Mouse (Mus musculus) frontal cortex, postnatal 25 days (tissue): ENCODE results near the gene Sec31b.

Source experiments
- DNase-seq, 2 experiments: peaks; one replicate each; pipeline ENCODE4 v3.0.0; 2022; ENCODE audit warnings: low spot score in 2 of 2

Sec31b gene

DNA sequence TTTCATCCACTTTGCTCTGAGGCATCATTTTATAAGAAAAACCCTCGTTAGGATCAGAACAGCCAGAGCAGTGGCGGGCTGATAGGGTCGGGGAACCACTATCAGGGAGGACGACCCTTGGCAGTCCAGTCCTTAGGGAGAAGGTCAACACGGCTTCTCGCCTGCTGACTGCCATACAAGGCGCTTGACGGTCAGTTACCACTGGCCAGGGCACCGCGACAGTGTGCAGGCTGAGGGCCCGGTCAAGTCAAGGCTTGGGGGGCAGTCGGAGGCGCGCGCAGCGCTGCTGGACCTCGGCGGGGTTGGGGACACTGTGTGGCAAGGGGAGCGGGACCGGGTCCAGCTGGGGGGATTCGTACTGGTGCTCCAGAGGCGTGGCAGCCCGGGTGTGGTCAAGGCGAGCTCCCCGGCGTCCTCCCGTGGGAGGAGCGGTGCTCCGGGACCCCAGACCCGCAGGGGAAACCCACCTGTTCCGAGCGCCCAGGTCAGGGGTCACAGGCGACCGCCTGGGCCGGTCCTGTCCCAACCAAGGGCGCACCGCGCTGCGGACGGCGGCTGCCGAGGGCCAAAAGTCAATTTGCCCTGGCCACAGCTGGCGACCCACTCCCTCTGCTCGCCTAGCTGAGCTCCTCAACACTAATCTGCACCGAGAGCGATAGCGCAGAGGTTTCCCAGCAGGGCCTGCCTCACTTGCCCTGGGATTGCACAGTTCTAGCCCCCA, at the start of gene Sec31b:
Gene Sec31b, minus strand, starts transcription at position 544 of the 721 bp plus-strand sequence.
- no peak for DNase-seq

DNA sequence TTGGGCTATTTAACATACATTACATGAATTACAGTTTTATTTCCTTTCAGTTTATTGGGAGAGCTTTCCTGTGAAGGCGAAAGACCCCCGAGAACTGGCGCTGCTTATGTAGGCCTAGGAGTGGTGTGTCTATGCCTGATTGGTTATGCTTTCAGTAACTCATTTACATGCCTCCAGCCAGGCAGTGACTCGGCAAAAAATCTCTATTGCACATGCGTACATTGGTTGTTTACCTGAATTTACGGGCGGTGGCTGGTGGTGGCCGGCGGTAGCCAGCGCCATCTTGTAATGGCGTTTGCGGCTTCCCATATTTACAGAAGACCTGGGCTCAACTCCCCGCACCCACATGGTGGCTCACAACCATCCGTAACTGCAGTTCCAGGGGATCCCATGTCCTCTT, 48.5 kb upstream of the Sec31b start:
- no peak for DNase-seq

DNA sequence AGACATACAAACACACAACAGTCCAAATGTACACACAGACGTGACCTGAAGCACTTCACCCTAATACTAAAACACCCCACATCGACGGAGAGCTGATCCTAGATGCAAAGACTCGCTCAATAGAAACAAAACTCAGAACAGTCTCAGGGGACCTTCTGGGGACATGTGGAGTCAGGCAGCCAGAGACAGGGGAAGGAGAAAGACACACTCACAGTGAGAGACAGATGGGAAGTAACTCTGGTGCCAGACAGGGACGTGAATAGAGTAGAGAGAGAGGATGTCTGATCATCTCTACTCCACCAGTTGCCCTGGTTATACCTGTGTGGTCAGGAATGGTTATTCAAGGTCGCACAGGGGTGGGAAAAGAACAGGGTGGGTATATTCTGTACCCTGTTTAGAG, 46.0 kb upstream of the Sec31b start:
- DNase-seq, result no peak

DNA sequence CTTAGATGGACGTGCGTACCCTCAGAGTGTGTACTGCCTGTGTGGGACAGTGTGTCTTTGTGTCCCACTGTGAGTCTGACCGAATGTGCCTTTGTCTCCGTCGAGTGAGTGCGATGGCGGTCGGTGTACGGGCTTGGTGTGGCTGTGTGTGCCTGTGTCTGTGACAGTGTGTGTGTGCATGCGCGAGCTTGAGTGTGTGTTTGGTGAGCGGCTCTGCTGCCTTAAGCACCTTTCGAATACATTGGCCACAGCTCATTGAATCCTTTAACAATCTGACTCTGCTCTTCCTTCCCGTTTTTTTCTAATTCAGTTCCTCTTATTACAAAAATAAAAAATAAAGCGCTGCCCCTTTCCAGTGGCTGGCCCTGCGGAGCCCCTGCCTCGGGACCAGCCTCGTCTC, 45.3 kb upstream of the Sec31b start:
- DNase-seq, result no peak

DNA sequence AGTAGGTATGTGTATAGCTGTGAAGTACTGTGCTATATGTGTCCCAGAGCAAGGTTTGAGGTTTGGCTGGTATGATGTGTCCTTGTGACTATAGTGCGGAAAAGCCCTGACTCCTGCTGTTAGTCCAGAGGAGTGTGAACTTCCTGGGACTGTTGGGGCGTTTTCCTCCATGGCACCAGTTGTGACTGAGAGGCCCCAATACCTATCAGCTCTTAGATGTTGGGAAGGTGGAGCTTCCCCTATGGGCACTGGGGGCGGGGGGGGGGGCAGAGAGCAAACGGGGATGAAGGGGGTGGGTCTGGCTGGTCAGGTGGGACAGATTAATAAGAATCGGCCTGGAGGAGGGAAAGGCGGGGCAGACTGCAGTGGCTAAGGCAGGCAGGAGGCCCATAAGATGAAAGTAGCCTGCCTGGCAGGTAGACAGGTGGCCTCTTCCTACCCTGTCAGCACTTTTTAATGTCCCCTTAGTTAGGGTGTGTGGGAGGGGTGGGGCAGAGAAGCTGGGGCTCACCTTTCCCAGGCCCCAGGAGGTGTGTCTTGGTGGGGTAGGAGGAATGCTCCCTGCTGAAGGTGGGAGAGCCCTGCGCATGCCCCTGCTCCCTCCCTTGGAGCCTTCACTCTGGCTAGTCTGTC, 44.0 kb upstream of the Sec31b start:
- no peak for DNase-seq

DNA sequence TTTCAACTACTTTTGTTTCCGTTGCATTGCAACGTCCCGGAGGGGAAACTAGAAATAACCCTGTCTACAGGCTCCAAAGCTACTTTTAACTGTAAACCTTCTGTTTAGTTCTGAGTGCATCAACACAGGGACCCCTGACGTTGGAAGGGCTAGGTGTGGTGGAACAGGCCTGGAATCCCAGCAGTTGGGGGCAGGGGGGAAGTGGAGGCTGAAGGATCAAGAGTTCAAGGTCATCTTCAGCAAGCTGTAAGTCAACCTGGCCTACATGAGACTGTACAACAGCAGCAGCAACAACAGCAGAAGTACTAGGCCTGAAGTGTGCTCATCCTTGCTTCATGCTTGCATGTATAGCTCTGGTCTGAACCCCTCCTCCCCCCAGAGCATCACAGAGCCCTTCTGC, 42.4 kb upstream of the Sec31b start:
- DNase-seq, result no peak

DNA sequence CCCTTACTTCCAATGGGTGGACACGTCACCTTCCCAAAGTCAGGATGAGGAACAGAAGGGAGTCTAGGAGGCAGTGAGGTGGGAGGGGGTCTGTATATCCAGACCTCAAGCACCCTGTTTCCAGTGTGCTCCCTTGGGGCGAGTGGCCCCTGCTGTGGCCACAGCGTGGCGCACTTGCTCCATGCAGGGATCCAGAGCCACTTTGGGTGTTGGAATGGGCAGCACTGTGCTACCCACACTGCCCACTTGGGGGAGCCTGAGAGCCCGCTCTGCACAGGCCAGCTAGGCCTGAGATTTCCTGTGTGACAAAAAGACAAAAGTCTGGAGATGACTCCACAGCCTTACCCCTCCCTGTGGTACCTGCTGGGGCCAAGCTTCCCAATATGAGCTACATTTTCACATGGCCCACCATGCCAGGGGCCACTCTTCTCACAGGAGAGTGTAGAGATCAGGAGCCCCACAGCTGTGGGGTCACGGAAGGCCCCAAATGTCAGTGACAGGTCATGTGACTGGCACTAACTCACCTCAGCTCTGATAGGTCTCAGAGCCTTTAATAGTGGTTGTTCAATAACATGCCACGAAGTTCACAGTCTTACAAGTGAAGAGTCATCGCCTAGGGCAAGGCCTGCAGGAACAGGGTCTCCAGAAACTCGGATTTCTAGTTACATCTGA, 37.1 kb upstream of the Sec31b start:
- peak; percentile 94 to 97 for DNase-seq

DNA sequence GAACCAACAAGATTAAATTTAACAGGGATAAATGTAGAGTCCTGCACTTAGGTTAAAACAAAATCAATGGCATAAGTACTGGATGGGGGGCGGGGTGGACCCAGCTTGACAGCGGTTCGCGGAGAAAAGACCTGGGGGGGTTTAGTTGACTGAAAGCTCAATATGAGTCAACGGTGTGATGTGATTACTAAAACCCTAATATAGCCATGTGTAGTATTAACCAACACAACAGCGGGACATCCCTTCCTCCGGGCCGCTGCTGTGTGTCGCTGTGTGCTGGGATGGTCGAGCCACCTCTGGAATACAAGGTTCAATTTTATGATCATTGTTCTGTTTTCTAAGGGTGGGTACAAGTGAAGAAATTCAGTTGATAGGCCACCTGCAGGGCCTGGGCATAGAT, 36.4 kb upstream of the Sec31b start:
- no peak for DNase-seq

DNA sequence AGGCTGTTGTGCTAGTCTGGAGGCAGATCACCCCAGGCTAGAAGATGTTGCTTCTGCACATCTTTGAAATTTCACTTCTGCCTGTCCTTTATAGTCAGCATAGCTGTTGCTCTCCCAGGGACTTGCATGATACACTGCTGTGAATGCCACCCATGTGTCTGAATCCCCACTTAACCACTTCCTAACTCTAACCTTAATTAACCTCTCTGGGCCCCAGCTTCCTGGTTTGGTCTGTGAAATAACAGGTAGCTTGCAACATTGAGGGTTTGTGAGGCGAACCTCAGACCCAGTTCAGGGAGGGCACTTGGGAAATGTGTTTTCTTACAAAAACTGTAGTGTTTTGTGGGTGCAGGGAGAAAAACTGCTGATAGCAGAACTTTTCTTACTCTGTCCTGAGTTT, 32.4 kb upstream of the Sec31b start:
- no peak for DNase-seq

DNA sequence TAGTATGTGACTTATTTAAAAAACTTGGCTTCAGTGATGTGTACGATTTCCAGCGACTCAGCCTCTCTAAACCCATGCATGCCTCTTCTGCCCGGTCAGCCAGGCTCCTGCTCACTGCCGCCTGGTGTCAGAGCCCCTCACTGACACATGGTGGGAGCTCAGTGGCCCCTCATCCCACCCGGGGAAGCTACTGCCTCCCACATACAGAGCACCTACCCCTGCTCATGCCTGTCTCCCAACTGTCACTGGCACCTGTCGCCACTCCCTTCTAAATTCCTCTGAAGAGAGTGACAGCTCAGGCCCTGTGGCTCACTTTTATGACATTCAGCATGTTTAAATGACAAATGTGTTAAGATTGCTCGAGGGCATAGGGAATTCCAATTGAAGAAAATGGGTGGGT, 30.6 kb upstream of the Sec31b start:
- no peak for DNase-seq

DNA sequence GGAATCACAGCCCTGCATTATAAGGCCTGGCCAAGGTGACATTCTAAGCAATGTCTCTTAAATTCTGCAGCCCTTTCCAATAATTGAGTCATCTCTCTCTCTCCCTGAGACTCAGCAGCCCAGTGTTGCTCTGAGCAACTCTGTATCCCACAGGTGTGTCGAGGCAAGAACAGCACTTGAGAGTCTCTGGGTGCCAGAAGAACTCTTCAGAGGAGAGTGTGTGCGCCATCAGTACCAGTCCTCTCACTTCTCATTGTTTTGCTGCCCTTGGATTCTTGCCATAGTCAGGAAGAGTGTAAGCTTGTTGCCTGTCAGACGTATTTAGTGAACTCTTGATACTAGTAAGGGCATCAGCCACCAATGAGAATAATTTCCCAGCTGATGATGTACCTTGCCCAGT, 22.1 kb upstream of the Sec31b start:
- DNase-seq, result no peak

DNA sequence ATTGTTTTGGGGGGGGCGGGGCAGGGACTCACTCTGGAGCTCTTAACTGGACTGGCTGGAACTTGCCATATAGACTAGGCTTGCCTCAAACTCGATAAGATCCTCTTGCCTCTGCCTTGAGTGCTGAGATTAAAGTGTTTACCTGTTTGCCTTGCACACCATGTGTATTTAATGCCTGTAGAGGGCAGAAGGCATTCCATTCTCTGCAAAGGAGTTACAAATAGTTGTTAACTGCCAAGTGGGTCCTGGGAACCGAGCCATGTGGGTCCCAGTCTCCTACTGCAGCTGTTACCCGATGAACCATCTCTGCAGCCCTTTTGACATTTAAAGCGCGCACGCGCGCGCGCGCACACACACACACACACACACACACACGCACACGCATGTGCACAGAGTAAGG, 18.3 kb upstream of the Sec31b start:
- no peak for DNase-seq

DNA sequence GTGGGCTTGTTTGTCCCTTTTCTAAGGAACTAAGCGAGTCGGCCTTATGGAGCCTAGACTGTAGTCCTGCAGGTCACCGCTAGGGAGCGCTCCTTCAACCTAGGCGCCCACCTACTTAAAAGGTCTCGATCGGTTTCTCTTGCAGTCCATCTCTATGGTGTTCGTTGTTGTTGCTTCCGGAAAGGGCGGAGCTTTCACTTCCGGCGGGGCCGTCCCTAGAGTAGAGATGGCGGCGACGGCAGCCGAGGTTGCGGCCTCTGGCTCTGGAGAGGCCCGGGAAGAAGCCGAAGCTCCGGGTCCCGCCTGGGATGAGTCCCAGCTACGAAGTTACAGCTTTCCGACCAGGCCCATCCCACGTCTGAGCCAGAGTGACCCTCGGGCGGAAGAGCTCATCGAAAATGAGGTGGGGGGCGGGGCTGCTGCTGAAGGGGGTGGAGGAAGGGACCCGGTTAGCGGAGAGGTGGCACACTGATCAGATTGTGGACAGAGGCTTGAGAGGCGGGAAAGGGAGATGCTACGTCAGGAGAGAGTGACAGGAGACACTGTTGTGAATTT, 17.1 kb upstream of the Sec31b start, which contains the start of gene Hif1an:
Gene Hif1an, plus strand, starts transcription at position 199 of the 555 bp plus-strand sequence.
- peak; percentile 90 to 95 for DNase-seq

DNA sequence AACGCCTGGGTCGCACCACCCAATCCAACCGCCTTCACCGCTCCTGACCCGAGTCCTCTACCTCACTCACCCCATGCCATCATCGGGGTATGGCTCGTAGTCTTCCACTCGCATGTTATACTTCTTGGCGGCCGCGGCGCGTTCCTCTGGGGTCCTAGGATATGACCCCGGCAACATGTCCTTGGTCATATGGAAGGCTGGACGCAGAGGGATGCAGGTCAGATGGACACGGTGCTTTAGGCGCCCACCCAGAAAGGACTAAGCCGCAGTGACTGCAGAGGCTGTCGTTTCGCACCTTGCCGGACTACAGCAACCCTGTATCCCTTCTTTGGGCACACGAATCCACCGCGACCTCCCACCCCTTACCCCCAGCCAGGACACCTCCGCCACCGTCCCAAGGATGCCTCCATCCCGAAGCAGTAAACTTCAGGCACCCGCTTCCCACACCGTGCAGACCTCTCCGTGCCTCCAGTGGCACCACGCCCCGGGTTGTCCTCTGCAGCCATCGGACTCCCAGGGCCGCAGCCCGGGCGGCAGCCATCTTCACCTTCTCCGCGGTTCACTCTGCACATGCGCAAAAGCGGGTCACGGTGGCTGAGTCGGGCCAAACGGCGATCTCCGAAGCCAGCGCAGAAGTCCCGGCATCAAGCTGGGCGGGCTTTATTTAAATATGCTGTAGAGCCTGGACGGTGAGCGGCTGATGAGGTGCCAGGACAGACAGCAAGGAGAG, 9.4 kb upstream of the Sec31b start, which contains the start of gene Ndufb8:
Gene Ndufb8, minus strand, starts transcription at position 580 of the 730 bp plus-strand sequence.
- peak; percentile 89 to 94 for DNase-seq

DNA sequence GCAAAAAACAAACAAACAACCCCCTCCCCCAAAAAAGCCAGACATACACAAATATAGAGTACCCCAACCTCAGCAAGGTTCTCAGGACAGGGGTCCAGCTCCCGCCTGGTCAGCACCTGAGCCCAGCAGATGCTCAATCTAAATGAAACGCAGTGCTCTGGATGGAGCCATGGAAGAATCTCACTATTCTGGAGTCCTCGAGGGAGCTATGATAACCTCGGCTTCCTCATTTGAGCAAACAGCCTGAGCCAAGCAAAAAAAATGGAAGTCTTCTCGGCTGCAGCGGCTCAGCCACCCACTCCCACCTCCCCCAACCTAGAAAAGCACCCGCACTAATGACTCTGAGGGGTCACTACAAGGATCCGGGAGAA, 8.8 kb upstream of the Sec31b start:
- DNase-seq, result no peak

DNA sequence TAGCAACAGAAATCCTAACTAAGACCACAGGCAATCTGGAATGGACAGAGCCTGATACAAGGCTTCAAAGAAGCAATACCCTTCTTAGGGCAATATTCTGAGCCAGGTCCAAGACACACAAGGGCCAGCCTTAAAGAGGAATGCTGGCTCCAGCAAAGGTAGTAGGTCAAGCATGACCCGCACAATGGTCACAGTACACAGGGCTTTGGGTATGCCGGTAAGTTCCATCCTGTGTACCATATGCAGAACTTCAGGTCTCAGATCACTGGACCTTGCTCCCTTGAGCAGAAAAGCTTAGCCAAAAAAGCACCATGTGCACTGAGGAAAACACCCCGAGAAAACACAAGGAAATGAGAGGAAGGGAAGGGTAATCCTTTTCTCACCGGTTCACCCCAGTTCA, 7.6 kb upstream of the Sec31b start:
- DNase-seq, result no peak

DNA sequence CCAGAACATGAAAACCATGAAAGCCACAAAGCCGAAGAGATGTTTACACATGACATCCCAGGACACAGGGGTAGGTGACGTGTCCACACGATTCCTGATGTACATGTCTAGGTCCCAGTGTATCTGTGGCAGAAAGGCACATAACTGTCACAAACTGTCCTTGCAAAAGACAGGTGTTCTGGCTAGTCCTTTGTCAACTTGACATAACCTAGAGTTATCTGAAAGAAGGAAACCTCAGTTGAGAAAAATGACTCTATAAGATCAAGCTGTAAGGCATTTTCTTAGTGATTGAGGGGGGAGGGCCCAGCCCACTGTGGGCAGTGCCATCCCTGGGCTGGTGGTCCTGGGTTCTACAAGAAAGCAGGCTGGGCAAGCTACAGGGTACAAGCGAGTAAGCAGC, 7.1 kb upstream of the Sec31b start, which contains the start of gene Gm20538:
Gene Gm20538, minus strand, starts transcription at position 101 of the 400 bp plus-strand sequence.
- no peak for DNase-seq

DNA sequence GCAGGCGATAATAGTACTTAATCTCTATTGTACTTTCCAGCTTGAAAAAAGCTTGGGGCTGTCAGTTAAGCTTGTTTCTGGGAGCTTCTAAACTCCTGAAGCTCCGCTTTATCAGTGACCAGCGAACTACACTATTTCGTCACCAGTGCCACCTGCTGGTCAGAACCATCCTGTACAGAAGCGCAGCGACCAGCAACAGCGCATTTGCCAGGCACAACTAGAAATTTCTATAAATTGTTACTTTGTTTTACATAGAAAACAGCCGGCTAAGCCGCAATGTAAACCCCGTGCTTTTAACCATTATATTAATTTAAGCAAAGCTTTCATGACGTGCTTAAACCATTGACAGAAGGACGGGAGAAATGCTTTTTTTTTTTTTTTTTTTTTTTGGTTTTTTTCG, 889 bp downstream of the Sec31b start:
- peak; percentile 36 to 45 for DNase-seq

DNA sequence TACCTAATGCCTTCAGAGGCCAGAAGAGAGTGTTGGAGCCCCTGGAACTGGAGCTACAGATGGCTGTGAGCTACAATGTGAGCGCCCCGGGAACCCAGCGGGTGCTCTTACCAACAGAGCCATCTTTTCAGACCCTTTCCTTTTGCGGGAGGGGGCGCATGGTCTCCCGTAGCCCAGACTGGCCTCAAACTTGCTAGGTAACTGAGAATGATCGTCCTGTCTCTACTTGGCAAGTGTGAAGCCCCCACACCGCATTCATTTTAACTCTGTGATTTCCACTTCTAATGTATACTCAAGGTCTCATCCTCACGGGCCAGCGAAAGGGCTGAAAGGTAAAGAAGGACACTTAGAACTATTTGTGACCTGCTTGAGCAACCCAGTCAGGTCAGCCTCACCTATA, 1.3 kb downstream of the Sec31b start:
- DNase-seq, result no peak

DNA sequence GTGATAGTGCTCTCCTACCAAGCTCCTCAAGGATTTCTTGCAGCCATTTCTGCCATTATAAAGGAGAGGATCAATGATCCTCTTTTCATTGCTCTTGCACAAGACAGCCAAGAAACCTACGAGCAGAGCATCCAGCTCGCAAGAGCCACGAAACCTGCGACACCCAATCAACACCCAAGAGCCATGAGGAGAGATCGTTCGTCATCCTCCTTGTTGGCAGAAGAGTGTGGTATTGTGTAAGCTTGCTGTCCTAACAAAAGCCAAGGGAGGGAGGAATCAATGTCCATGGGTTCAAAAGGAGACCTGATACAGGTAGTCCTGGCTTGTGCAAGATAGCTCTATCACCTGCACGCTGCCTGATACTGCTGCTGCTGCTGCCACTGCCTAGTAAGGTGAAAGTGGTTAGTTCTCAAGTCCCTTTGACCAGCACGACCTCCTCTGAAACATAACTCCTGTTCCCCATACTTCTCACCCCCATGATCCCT, 2.9 kb downstream of the Sec31b start:
- no peak for DNase-seq

DNA sequence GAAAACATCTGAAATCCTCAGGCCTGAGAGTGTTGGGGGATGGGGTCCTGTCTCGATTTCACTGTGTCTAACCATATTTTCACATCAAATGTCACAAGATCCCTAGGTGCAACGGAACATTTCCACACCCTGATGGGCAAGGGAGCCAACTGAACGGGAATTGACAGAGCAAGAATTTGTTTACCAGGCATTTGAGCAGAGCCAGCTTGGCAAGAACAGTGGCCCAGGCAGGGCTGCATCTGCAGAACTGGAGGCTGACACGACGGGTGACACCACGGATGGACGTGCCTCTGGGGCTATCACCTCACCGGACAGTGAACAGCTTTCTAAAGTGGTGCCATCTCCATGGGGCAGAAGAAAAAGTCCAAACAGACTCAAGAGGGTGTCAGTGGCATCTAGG, 8.2 kb downstream of the Sec31b start:
- DNase-seq, result no peak

DNA sequence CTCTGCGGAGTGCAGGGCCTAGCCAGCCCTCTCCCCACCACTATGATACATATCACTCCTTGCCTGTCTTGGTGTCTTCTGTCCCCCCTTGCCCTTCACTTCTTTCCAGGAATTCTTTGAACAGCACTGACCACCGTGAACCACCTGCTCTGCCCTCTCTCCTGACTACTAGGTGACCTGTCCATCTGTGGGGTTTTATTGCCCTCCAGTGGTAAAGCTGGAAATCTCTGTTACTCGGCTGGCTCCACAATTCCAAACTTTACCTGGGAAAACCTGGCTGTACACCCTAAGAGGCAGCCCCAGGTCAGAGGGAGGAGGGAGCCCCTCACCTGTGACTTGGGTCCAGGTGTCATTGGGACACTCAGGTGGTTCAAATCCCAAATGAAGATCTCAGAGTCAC, 10.3 kb downstream of the Sec31b start:
- DNase-seq, result no peak
